Mouse (Mus musculus): Measurements from ENCODE around the gene March4. TPM values are rescaled to one million over a fixed set of nuclear protein-coding genes. Genes with fewer than 3 reads are reported as not detected.
A peak's percentile ranks its signal among the peaks of the same experiment; 100 is the strongest.

Gene March4
- 0.15 TPM in 2 replicates for polyA plus RNA-seq (2014; fragmentation: Nextera tagmentation; extraction: Ambion mirVana)

GRCm38 (mm10) chr1:72536611-72537351 is at the start of gene March4:
Gene March4, minus strand, starts transcription at chr1:72536930.
- Histone ChIP-seq H3K9me3 (ENCODE audit: control insufficient read depth, low read length) (no peaks in the 10 kb centered on the region), H3K4me1 (replicated peaks; ENCODE audit: control insufficient read depth, insufficient read depth, low read length) (peaks cover 5% of the 10 kb centered on the region; the same call in 1 of the 2 replicates), H3K36me3 (ENCODE audit: control insufficient read depth, insufficient read depth, low read length) (no peaks in the 10 kb centered on the region), H3K27ac (ENCODE audit: low read depth, low read length) (no peak within 1 kb of the TSS), H3K4me3 (ENCODE audit: low read depth, low read length) (peak within 1 kb of the TSS; percentile 26), H3K4me2 (ENCODE audit: low read depth, low read length, severe bottlenecking) (peak within 1 kb of the TSS; percentile 54), H3K9ac (ENCODE audit: low read length) (peak within 1 kb of the TSS; percentile 41), H3K27me3 (ENCODE audit: control insufficient read depth, insufficient read depth, low read length) (peaks cover 17% of the 10 kb centered on the region)
- peak; percentile 90 for DNase-seq (ENCODE audit: low spot score)
- under 1% methylated on average over 41 of the region's 41 CpGs for WGBS
- peak; percentile 76 for ATAC-seq (replicated peaks; ENCODE audit: low FRiP score)

GRCm38 (mm10) chr1:72585971-72586875 is 49.5 kb upstream of the March4 start:
- 91% methylated on average over 17 of the region's 17 CpGs for WGBS
- H3K9ac ChIP-seq (ENCODE audit: low read length), result no peak overlapping the region
- no peaks in the 10 kb centered on the region for H3K9me3 ChIP-seq (ENCODE audit: control insufficient read depth, low read length)
- no peak for DNase-seq (ENCODE audit: low spot score)
- H3K4me1 ChIP-seq (replicated peaks; ENCODE audit: control insufficient read depth, insufficient read depth, low read length), result 0 out of 2 replicates have a peak, but pooled peaks cover 3% of the 10 kb centered on the region
- H3K4me2 ChIP-seq (ENCODE audit: low read depth, low read length, severe bottlenecking), result no peak overlapping the region
- H3K27me3 ChIP-seq (ENCODE audit: control insufficient read depth, insufficient read depth, low read length), result no peaks in the 10 kb centered on the region
- peaks cover 3% of the 10 kb centered on the region; the same call in 1 of the 2 replicates for H3K36me3 ChIP-seq (ENCODE audit: control insufficient read depth, insufficient read depth, low read length)
- no peak for ATAC-seq (replicated peaks; ENCODE audit: low FRiP score)
- H3K27ac ChIP-seq (ENCODE audit: low read depth, low read length), result no peak overlapping the region
- no peak overlapping the region for H3K4me3 ChIP-seq (ENCODE audit: low read depth, low read length)

DNA sequence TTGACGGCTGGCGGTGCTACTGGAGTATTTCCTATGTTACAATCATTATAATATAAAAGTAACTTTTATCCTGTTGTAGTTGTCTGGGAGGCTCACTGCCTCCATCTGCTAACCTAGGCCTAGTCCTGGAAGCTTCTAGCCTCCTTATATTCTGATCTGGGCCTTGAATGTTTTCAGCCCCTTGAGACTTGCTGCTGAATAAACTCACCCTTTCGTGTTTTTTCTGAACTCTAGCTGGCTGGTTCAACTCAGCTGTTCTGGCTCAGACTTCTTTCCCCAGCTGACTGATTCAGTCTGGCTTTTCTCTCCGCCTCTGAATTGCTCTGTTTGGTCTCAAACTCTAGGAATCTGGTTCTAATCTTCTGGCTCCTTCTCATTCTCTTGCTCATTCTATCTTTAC is 47.2 kb upstream of the March4 start:
- Histone ChIP-seq H3K9me3 (ENCODE audit: control insufficient read depth, low read length) (no peaks in the 10 kb centered on the region), H3K4me1 (replicated peaks; ENCODE audit: control insufficient read depth, insufficient read depth, low read length) (0 out of 2 replicates have a peak, but pooled peaks cover 3% of the 10 kb centered on the region), H3K4me2 (ENCODE audit: low read depth, low read length, severe bottlenecking) (peak overlapping the region; percentile 74), H3K9ac (ENCODE audit: low read length) (peak overlapping the region; percentile 74; the same call in 1 of the 2 replicates), H3K27me3 (ENCODE audit: control insufficient read depth, insufficient read depth, low read length) (no peaks in the 10 kb centered on the region), H3K4me3 (ENCODE audit: low read depth, low read length) (peak overlapping the region; percentile 71), H3K36me3 (ENCODE audit: control insufficient read depth, insufficient read depth, low read length) (no peaks in the 10 kb centered on the region; the same call in 1 of the 2 replicates), H3K27ac (ENCODE audit: low read depth, low read length) (no peak overlapping the region)
- ATAC-seq (replicated peaks; ENCODE audit: low FRiP score) (no peak), DNase-seq (ENCODE audit: low spot score) (no peak)
- WGBS, result 80% methylated on average over 4 of the region's 4 CpGs

- ATAC-seq (replicated peaks; ENCODE audit: low FRiP score), result peak; percentile 99
- DNase-seq (ENCODE audit: low spot score), result peak; percentile 92
- Histone ChIP-seq H3K4me3 (ENCODE audit: low read depth, low read length) (peak within 1 kb of the TSS; percentile 71), H3K9ac (ENCODE audit: low read length) (peak within 1 kb of the TSS; percentile 74), H3K4me1 (replicated peaks; ENCODE audit: control insufficient read depth, insufficient read depth, low read length) (0 out of 2 replicates have a peak, but pooled peaks cover 3% of the 10 kb centered on the region), H3K27ac (ENCODE audit: low read depth, low read length) (no peak within 1 kb of the TSS), H3K36me3 (ENCODE audit: control insufficient read depth, insufficient read depth, low read length) (no peaks in the 10 kb centered on the region; the same call in 1 of the 2 replicates), H3K27me3 (ENCODE audit: control insufficient read depth, insufficient read depth, low read length) (no peaks in the 10 kb centered on the region), H3K9me3 (ENCODE audit: control insufficient read depth, low read length) (no peaks in the 10 kb centered on the region), H3K4me2 (ENCODE audit: low read depth, low read length, severe bottlenecking) (peak within 1 kb of the TSS; percentile 74)
- under 1% methylated on average over 25 of the region's 25 CpGs for WGBS
These were observed 46.4 kb upstream of the March4 start, which contains the start of gene Smarcal1 for GRCm38 (mm10) chr1:72582947-72583731. Gene Smarcal1, plus strand, starts transcription at chr1:72583251.

GRCm38 (mm10) chr1:72578806-72579205 is 42.1 kb upstream of the March4 start:
- no peaks in the 10 kb centered on the region for H3K27me3 ChIP-seq (ENCODE audit: control insufficient read depth, insufficient read depth, low read length)
- no peak overlapping the region for H3K27ac ChIP-seq (ENCODE audit: low read depth, low read length)
- no peak for ATAC-seq (replicated peaks; ENCODE audit: low FRiP score)
- no peak overlapping the region for H3K9ac ChIP-seq (ENCODE audit: low read length)
- H3K4me3 ChIP-seq (ENCODE audit: low read depth, low read length), result no peak overlapping the region
- no peaks in the 10 kb centered on the region for H3K36me3 ChIP-seq (ENCODE audit: control insufficient read depth, insufficient read depth, low read length)
- peak overlapping the region; percentile 12; the same call in 1 of the 2 replicates for H3K4me2 ChIP-seq (ENCODE audit: low read depth, low read length, severe bottlenecking)
- DNase-seq (ENCODE audit: low spot score), result no peak
- no peaks in the 10 kb centered on the region for H3K9me3 ChIP-seq (ENCODE audit: control insufficient read depth, low read length)
- WGBS, result 19% methylated on average over 4 of the region's 4 CpGs
- H3K4me1 ChIP-seq (replicated peaks; ENCODE audit: control insufficient read depth, insufficient read depth, low read length), result peaks cover 10% of the 10 kb centered on the region

GRCm38 (mm10) chr1:72578351-72578750 is 41.6 kb upstream of the March4 start:
- Histone ChIP-seq H3K9me3 (ENCODE audit: control insufficient read depth, low read length) (no peaks in the 10 kb centered on the region), H3K36me3 (ENCODE audit: control insufficient read depth, insufficient read depth, low read length) (no peaks in the 10 kb centered on the region), H3K27me3 (ENCODE audit: control insufficient read depth, insufficient read depth, low read length) (no peaks in the 10 kb centered on the region), H3K27ac (ENCODE audit: low read depth, low read length) (no peak overlapping the region), H3K4me3 (ENCODE audit: low read depth, low read length) (no peak overlapping the region), H3K4me2 (ENCODE audit: low read depth, low read length, severe bottlenecking) (peak overlapping the region; percentile 12; the same call in 1 of the 2 replicates), H3K4me1 (replicated peaks; ENCODE audit: control insufficient read depth, insufficient read depth, low read length) (peaks cover 10% of the 10 kb centered on the region), H3K9ac (ENCODE audit: low read length) (0 out of 2 replicates have a peak overlapping the region, but pooled peaks have one; percentile 20)
- WGBS, result 30% methylated on average over 15 of the region's 15 CpGs
- no peak for ATAC-seq (replicated peaks; ENCODE audit: low FRiP score)
- DNase-seq (ENCODE audit: low spot score), result no peak

DNA sequence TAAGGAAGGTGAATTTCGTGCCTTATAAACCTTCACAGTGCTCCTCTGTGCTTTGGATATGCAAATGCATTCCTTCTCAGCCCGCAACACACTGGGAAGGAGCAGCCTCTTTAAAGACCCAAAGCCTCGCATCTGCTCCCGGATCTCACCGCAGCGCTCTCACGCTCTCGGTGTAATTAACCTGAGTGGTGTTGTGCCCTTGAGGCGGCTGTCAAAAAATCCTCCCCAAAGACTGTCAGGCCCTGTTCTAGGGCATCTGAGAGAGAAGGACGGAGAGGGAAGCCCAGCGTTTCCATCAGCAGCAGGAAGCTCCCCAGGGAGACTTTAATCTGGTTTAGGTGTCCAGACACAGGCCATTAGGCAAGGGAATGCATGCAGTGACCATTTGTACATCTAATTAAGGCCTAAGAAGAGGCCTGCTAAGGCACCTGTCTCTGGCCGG is 40.8 kb upstream of the March4 start:
- H3K9ac ChIP-seq (ENCODE audit: low read length), result 0 out of 2 replicates have a peak overlapping the region, but pooled peaks have one; percentile 17
- peaks cover 10% of the 10 kb centered on the region for H3K4me1 ChIP-seq (replicated peaks; ENCODE audit: control insufficient read depth, insufficient read depth, low read length)
- no peak overlapping the region for H3K4me3 ChIP-seq (ENCODE audit: low read depth, low read length)
- H3K9me3 ChIP-seq (ENCODE audit: control insufficient read depth, low read length), result no peaks in the 10 kb centered on the region
- H3K27ac ChIP-seq (ENCODE audit: low read depth, low read length), result no peak overlapping the region
- 2% methylated on average over 12 of the region's 12 CpGs for WGBS
- ATAC-seq (replicated peaks; ENCODE audit: low FRiP score), result peak; percentile 36; the same call in 1 of the 2 replicates
- no peaks in the 10 kb centered on the region for H3K27me3 ChIP-seq (ENCODE audit: control insufficient read depth, insufficient read depth, low read length)
- peak overlapping the region; percentile 41 for H3K4me2 ChIP-seq (ENCODE audit: low read depth, low read length, severe bottlenecking)
- no peak for DNase-seq (ENCODE audit: low spot score)
- no peaks in the 10 kb centered on the region for H3K36me3 ChIP-seq (ENCODE audit: control insufficient read depth, insufficient read depth, low read length)
